Mouse (Mus musculus) ES-E14 (cell line): ENCODE measurements around the gene Mknk1.

Experiments
- CHD2 ChIP-seq: IDR thresholded peaks from 2 replicates; pipeline ENCODE4 v1.6.1; 2014; ENCODE audit warnings: mild to moderate bottlenecking, low read depth, low read length, inconsistent platforms
- HCFC1 ChIP-seq: IDR thresholded peaks from 2 replicates; pipeline ENCODE4 v1.6.1; 2012; ENCODE audit warnings: low read length, inconsistent platforms, borderline replicate concordance; ENCODE audit not compliant: insufficient read depth
- MAFK ChIP-seq: IDR thresholded peaks from 2 replicates; pipeline ENCODE4 v1.6.1; 2014; ENCODE audit warnings: mild to moderate bottlenecking, low read depth, low read length, inconsistent platforms; ENCODE audit not compliant: insufficient read depth
- ZC3H11A ChIP-seq: IDR thresholded peaks from 2 replicates; pipeline ENCODE4 v1.6.1; 2012; ENCODE audit warnings: low read depth, mild to moderate bottlenecking, inconsistent platforms, low read length, borderline replicate concordance
- ZNF384 ChIP-seq: IDR thresholded peaks from 2 replicates; pipeline ENCODE4 v1.6.1; 2012; ENCODE audit warnings: low read depth, low read length, inconsistent platforms

GRCm38 (mm10) chr4:115907994-115908393, 69.0 kb downstream of the Mknk1 start:
- TF ChIP-seq ZC3H11A: no peak
- TF ChIP-seq CHD2: no peak
- no peak for TF ChIP-seq HCFC1
- TF ChIP-seq MAFK: no peak
- TF ChIP-seq ZNF384: no peak
